Mouse (Mus musculus): ENCODE results near the gene Ikzf3. TPM values are rescaled to one million over a fixed set of nuclear protein-coding genes. Genes with fewer than 3 reads are reported as not detected.

Ikzf3 gene
- total and polyA plus RNA-seq, 2 experiments from 2014 or later: 0.20 TPM; not detected in 1

GRCm38 (mm10) chr11:98583265-98583552, 37.4 kb upstream of the Ikzf3 start:
- Histone ChIP-seq H3K36me3 (ENCODE audit: insufficient read depth, low read length) (peaks cover 16% of the 10 kb centered on the region; the same call in 1 of the 2 replicates), H3K4me3 (ENCODE audit: low read length) (no peak overlapping the region), H3K9me3 (ENCODE audit: low read length) (no peaks in the 10 kb centered on the region), H3K27ac (no peak overlapping the region), H3K4me1 (ENCODE audit: insufficient read depth, low read length) (peaks cover 26% of the 10 kb centered on the region), H3K9ac (replicated peaks; ENCODE audit: low read length) (no peak overlapping the region), H3K4me2 (ENCODE audit: low read depth, low read length) (no peak overlapping the region), H3K27me3 (ENCODE audit: insufficient read depth, low read length) (no peaks in the 10 kb centered on the region)
- 87% methylated on average over 3 of the region's 3 CpGs for WGBS
- ATAC-seq: no peak
- TF ChIP-seq CTCF (IDR thresholded peaks at IDR 0.05; ENCODE audit: low read depth): no peak
- no peak for DNase-seq (ENCODE audit: low spot score)

GRCm38 (mm10) chr11:98582551-98583264, 36.9 kb upstream of the Ikzf3 start:
- H3K4me1 ChIP-seq (ENCODE audit: insufficient read depth, low read length): peaks cover 22% of the 10 kb centered on the region
- no peak overlapping the region for H3K4me3 ChIP-seq (ENCODE audit: low read length)
- DNase-seq (ENCODE audit: low spot score) (no peak), ATAC-seq (no peak)
- H3K4me2 ChIP-seq (ENCODE audit: low read depth, low read length): no peak overlapping the region
- H3K9ac ChIP-seq (replicated peaks; ENCODE audit: low read length): no peak overlapping the region
- H3K27ac ChIP-seq: no peak overlapping the region
- peaks cover 16% of the 10 kb centered on the region; the same call in 1 of the 2 replicates for H3K36me3 ChIP-seq (ENCODE audit: insufficient read depth, low read length)
- WGBS: 86% methylated on average over 12 of the region's 12 CpGs
- no peak for TF ChIP-seq CTCF (IDR thresholded peaks at IDR 0.05; ENCODE audit: low read depth)
- no peaks in the 10 kb centered on the region for H3K27me3 ChIP-seq (ENCODE audit: insufficient read depth, low read length)
- no peaks in the 10 kb centered on the region for H3K9me3 ChIP-seq (ENCODE audit: low read length)

GRCm38 (mm10) chr11:98582030-98582388, 36.2 kb upstream of the Ikzf3 start:
- Histone ChIP-seq H3K36me3 (ENCODE audit: insufficient read depth, low read length) (peaks cover 16% of the 10 kb centered on the region; the same call in 1 of the 2 replicates), H3K9ac (replicated peaks; ENCODE audit: low read length) (no peak overlapping the region), H3K27me3 (ENCODE audit: insufficient read depth, low read length) (no peaks in the 10 kb centered on the region), H3K4me3 (ENCODE audit: low read length) (no peak overlapping the region), H3K4me2 (ENCODE audit: low read depth, low read length) (no peak overlapping the region), H3K4me1 (ENCODE audit: insufficient read depth, low read length) (peaks cover 18% of the 10 kb centered on the region), H3K27ac (no peak overlapping the region), H3K9me3 (ENCODE audit: low read length) (no peaks in the 10 kb centered on the region)
- DNase-seq (ENCODE audit: low spot score) (no peak), ATAC-seq (no peak)
- TF ChIP-seq CTCF (IDR thresholded peaks at IDR 0.05; ENCODE audit: low read depth): no peak
- 86% methylated on average over 8 of the region's 8 CpGs for WGBS

GRCm38 (mm10) chr11:98581286-98582029, 35.6 kb upstream of the Ikzf3 start:
- H3K27ac ChIP-seq: no peak overlapping the region
- no peak overlapping the region for H3K4me3 ChIP-seq (ENCODE audit: low read length)
- DNase-seq (ENCODE audit: low spot score) (no peak), ATAC-seq (no peak)
- H3K27me3 ChIP-seq (ENCODE audit: insufficient read depth, low read length): no peaks in the 10 kb centered on the region
- no peak for TF ChIP-seq CTCF (IDR thresholded peaks at IDR 0.05; ENCODE audit: low read depth)
- peaks cover 18% of the 10 kb centered on the region for H3K4me1 ChIP-seq (ENCODE audit: insufficient read depth, low read length)
- H3K9me3 ChIP-seq (ENCODE audit: low read length): no peaks in the 10 kb centered on the region
- no peak overlapping the region for H3K9ac ChIP-seq (replicated peaks; ENCODE audit: low read length)
- WGBS: 64% methylated on average over 17 of the region's 17 CpGs
- peaks cover 16% of the 10 kb centered on the region; the same call in 1 of the 2 replicates for H3K36me3 ChIP-seq (ENCODE audit: insufficient read depth, low read length)
- H3K4me2 ChIP-seq (ENCODE audit: low read depth, low read length): no peak overlapping the region

- peaks cover 8% of the 10 kb centered on the region for H3K4me1 ChIP-seq (ENCODE audit: insufficient read depth, low read length)
- WGBS: 76% methylated on average over 16 of the region's 16 CpGs
Measured at GRCm38 (mm10) chr11:98580301-98581121, 34.7 kb upstream of the Ikzf3 start.

GRCm38 (mm10) chr11:98577776-98578175, 31.9 kb upstream of the Ikzf3 start:
- TF ChIP-seq CTCF (IDR thresholded peaks at IDR 0.05; ENCODE audit: low read depth): no peak
- Histone ChIP-seq H3K4me2 (ENCODE audit: low read depth, low read length) (no peak overlapping the region), H3K4me1 (ENCODE audit: insufficient read depth, low read length) (no peaks in the 10 kb centered on the region), H3K9me3 (ENCODE audit: low read length) (no peaks in the 10 kb centered on the region), H3K27me3 (ENCODE audit: insufficient read depth, low read length) (no peaks in the 10 kb centered on the region), H3K9ac (replicated peaks; ENCODE audit: low read length) (no peak overlapping the region), H3K27ac (no peak overlapping the region), H3K36me3 (ENCODE audit: insufficient read depth, low read length) (peaks cover 8% of the 10 kb centered on the region; the same call in 1 of the 2 replicates), H3K4me3 (ENCODE audit: low read length) (no peak overlapping the region)
- ATAC-seq (no peak), DNase-seq (ENCODE audit: low spot score) (peak; percentile 34)
- 53% methylated on average over 5 of the region's 5 CpGs for WGBS

More at GRCm38 (mm10) chr11:98580301-98581121, 34.7 kb upstream of the Ikzf3 start:
- H3K36me3 ChIP-seq (ENCODE audit: insufficient read depth, low read length): peaks cover 16% of the 10 kb centered on the region; the same call in 1 of the 2 replicates
- H3K9me3 ChIP-seq (ENCODE audit: low read length): no peaks in the 10 kb centered on the region
- ATAC-seq (no peak), DNase-seq (ENCODE audit: low spot score) (no peak)
- no peak overlapping the region for H3K27ac ChIP-seq
- no peak overlapping the region for H3K4me3 ChIP-seq (ENCODE audit: low read length)
- no peak overlapping the region for H3K9ac ChIP-seq (replicated peaks; ENCODE audit: low read length)
- no peak for TF ChIP-seq CTCF (IDR thresholded peaks at IDR 0.05; ENCODE audit: low read depth)
- H3K27me3 ChIP-seq (ENCODE audit: insufficient read depth, low read length): no peaks in the 10 kb centered on the region
- no peak overlapping the region for H3K4me2 ChIP-seq (ENCODE audit: low read depth, low read length)
